Mouse (Mus musculus): ENCODE measurements around the gene Scml4.

Scml4 gene

DNA sequence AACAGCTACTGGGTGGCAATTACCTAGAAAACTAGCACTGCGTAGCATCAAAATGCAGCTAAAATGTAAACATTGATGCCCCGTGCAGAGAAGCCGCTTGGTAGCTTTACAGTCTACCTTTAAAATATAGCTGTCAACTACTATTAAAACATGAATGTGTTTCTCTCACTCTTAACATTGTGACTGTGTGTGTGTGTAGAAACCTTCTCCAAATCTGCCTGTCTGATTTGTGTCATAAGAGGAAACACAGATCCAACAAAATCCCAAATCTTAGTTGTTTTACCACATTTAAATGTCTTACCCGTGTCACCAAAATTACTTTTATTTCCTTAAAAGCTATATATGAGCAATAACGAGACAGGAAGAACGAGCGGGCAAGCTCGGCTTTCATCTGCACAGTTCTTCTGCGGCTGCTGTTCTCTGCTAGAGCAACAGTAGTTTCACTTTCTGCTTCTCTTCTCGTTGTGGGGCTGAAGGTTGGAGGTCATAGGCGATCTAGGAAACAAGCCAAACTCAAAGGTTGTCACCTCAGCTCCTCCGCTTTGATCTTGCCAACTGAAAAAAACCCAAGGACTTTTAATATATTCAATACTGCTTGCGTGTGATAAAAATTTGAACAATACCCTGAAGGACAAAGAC, 2.1 kb downstream of the Scml4 start:
- peak; percentile 59 to 77 for DNase-seq

DNA sequence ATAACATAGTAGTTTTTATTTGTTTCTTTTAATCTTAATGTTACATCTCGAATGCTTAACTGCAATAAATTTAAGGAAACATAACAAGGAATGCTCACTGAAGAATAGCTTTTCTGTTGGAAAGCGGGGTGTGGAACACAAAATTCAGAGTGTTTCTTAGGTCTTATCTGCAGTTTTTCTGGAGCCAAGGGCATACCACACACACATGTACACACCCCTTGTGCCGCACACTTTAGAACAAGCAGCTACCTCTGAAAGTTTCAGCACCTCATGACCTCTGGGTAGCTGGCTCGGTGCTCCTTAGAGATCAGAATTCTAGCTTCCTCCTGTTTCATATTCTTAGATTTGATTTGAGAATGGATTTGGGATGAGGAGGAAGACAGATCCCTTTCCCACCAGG, 2.6 kb downstream of the Scml4 start:
- DNase-seq, result no peak

DNA sequence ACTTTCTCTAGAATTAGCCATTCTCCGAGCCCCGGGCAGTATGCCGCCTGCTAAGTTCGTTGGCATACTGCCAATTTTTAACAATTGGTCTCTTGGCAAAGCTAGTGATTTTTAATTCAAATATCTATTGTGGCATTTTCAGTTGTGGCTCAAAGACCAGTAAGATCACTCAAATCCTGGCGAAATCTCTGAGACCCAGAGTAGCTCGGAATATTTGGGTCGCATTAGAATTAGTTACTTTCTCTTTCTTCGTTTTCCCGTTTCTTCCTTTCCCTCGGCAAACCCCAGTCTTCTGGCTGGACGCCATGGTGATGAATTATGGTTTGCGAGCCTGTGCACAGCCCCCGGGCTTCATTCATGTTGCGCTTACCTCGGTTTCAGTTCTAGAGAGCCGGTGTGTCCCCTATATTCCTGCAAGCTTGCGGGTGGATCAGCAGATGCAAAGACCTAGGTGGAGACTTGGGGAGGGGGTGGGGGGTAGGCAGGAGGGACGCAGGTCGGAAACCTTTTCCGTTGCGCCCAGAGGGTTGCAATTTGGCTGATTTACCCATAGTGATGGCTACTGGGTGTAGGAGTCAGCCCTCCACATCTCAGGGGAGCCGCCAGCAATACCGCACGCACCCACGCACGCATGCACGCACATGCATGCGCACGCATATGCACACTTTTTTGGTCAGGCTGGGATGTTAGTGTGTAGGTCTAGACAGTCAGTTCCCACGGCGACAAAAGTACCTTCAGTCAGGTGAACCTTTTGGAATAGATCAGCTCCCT, 3.6 kb downstream of the Scml4 start:
- DNase-seq, result peak; percentile 36 to 50

GRCm38 (mm10) chr10:42864696-42865095, 4.5 kb downstream of the Scml4 start:
- no peak for DNase-seq

DNA sequence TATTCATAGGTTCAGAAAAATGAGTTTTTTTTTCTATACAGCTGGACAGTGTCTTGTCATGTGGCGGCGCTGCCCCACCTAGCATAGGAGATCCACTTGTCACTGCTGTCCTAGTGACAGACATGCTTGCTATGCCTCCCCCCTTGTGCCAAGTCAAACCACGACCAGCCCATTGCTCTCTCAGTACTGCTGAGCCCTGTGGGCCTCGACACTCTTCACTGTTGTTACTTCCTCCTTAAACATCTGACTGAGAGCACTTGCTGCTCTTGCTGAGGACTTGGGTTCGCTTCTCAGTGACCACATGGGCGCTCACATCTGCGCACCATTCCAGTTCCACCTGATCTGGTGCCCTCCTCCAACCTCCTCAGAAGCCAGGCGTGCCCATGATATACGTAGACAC, 8.2 kb downstream of the Scml4 start:
- no peak for DNase-seq

DNA sequence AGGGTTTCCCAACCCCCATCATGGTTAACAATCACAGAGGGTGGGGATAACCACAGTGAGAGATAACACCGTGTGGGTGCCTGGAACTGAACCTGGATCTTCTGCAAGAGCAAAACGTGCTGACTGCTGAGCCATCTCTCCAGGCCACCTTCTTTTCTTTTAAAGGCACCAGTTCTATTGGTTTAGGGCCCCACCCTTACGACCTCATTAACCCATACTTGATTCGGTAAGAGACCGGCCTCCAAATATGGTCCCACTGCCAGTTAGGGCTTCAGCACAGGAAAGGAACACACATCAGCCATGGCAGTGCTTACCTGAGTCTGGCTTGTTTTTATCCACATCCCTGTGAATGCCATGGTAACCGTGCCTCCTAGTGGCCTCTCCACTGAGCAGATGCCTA, 9.3 kb downstream of the Scml4 start:
- no peak for DNase-seq

DNA sequence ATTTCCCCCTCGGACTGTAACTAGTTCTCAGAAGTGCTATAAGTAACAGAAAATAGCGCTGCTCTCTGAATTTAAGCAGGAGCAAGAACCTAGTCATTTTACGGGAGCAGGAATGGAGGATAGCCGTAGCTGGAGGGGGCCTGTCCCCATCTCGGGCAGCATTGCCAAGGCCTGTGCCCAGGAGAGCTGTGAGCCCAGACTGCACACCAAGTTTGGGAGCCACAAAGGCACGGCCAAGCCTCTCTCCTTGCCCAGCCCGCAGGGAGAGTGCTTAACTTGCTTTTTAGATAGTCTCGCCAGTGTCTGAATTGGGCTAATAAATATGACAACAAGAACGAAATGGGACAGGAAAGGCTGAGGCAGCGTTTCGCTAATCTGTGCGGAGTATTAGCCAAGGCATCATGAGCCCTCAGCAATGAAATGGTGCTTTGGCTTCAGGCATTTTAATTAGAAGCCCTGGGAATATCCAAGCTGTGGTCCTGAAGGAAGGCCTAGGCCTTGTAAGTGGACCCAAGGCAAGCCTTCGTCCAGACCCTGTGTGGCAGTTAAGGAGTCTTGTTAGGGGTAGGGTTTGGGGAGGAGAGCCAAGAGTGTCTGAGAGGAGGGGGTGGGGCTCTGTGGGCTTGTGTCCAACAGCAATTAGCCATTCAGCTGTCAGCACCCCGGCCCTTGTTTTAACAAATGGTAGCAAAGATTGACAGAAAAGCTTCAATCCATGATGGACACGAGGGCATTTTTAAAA, 12.3 kb downstream of the Scml4 start:
- no peak for DNase-seq

- no peak for DNase-seq
Observed at GRCm38 (mm10) chr10:42873077-42873595, 13.0 kb downstream of the Scml4 start.

GRCm38 (mm10) chr10:42876172-42876571, 16.0 kb downstream of the Scml4 start:
- no peak for DNase-seq

DNA sequence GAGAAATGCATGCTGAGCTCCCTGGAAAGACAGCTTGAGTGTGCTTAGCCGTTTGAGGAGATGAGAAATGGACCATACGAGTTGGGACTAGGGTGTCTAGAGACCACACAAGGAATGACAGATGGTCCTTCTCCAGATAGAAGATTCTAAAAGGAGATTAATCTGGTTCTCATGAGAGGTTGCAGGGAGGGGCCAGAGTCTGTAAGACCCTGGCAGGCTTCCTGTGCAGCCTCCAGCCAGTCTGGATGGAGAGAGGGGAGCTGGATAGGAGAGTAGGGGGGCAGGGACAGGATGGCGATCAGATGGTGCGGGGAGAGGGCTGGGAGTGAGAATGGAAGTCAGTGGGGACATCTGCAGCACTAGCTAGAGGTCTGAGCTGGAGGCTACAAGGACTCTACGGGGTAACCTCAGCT, 19.1 kb downstream of the Scml4 start:
- no peak for DNase-seq

GRCm38 (mm10) chr10:42879682-42880081, 19.5 kb downstream of the Scml4 start:
- no peak for DNase-seq

- peak; percentile 52 to 73 for DNase-seq
Observed at GRCm38 (mm10) chr10:42887040-42887439, 26.9 kb downstream of the Scml4 start.

GRCm38 (mm10) chr10:42888241-42888640, 28.1 kb downstream of the Scml4 start:
- DNase-seq, result peak; percentile 49 to 60

DNA sequence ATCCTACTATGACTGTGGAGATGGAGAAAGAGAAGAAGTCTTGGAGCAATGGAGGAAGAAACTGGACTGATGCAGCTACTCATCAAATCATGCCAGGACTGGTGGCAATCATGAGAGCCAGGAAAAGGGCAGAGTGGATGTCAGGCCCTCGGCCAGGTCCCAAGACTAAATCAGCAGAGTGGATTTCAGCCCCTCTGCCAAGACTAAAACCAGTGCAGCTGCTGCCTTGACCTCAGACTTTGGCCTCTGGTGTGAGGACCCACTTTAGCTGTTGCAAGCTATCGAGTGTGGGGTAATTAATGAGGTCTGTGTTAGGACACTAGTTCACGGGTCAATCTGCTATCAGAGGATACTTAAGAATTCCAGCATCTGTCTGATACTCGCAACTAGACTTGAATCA, 30.2 kb downstream of the Scml4 start:
- DNase-seq, result no peak

DNA sequence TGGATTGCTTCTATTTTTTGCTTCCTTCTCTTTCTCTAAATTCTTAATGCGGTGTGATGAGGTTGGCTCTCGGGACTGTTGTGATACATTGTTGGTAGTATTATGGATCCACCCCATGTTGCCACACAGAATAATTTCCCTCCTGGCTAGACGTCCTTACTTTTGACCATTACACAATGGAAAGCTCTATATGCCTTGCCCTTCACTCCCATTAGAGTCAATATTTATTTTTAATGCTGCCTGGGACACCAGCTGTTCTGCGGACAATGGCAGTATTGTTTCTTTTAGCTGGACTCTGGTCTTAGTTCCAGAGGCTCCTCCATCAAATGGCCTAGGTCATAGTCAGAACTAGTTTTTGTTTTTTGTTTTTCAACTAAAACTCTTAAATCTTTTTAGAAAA, 32.1 kb downstream of the Scml4 start:
- no peak for DNase-seq

DNA sequence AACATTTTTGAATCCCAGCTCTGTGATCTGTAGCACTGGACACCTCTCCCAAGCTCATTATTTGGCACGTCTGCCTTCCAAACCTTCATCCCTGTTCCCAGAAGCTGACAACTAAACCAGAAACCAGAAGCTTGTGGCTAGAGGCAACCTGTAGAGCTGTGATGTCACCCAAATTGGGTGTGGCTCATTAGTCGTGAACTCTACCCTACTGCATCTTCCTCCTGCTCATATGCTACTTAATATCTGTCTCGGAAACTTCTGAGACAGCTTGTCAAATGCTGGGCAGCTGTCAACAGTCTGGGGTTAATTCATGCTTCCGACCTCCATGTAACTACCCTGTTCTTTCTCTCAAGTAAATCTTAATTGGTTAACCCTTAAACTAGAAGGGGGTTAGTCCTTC, 32.8 kb downstream of the Scml4 start:
- no peak for DNase-seq

DNA sequence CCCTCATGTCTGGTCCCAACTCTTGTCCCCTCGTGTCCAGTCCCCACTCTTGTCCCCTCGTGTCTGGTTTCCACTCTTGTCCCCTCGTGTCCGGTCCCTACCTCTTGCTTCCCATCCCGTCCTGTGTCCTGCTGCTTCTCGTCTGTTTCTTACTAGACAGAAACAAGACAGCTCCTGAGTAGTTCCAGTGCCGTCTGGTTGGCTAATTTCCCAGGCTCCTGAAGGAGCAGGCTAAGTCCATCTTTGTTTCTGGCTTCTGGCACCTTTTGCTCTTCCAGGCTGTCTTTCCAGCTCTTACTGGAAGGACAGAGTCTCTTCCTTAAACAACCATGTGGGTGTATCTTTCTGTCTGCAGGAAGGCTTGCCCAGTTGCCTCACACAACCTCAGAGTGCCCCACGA, 33.7 kb downstream of the Scml4 start:
- no peak for DNase-seq

- DNase-seq, result no peak
Observed at GRCm38 (mm10) chr10:42894263-42894662, 34.1 kb downstream of the Scml4 start.

- no peak for DNase-seq
Observed at GRCm38 (mm10) chr10:42894696-42895095, 34.5 kb downstream of the Scml4 start.

GRCm38 (mm10) chr10:42896621-42897020, 36.5 kb downstream of the Scml4 start:
- DNase-seq, result peak in 1 of 2 experiments; percentile 11

GRCm38 (mm10) chr10:42897166-42897565, 37.0 kb downstream of the Scml4 start:
- peak; percentile 29 to 31 for DNase-seq

- DNase-seq, result peak; percentile 71 to 85
Observed at GRCm38 (mm10) chr10:42897632-42898031, 37.5 kb downstream of the Scml4 start.

GRCm38 (mm10) chr10:42901361-42901760, 41.2 kb downstream of the Scml4 start:
- no peak for DNase-seq

DNA sequence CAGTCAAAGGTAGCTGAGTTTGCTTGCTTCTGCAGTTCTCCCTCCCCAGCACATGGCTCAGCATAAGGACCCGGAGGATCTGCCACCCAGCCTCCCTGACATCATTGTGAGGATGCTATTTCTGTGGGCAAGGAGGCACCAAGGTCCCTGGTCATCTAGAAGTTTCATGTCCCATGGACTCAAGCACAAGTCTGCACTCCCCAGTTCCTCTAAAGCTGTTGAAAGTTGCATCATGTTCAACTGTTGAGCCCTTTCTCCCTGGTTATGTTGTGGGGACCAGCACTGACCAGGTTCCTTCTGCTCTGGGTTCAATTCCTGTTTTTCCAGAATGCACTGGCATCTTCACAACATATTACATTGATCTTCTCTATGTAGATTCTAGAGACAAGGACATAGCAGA, 42.9 kb downstream of the Scml4 start:
- no peak for DNase-seq
